Mouse (Mus musculus) 3T3-L1 (cell line): ENCODE measurements around the gene Cacna2d1.

Experiments used
- DNase-seq: peaks from one replicate; pipeline ENCODE4 v3.0.0-alpha.2; 2015; ENCODE audit warnings: low read depth, low spot score

Cacna2d1 gene

DNA sequence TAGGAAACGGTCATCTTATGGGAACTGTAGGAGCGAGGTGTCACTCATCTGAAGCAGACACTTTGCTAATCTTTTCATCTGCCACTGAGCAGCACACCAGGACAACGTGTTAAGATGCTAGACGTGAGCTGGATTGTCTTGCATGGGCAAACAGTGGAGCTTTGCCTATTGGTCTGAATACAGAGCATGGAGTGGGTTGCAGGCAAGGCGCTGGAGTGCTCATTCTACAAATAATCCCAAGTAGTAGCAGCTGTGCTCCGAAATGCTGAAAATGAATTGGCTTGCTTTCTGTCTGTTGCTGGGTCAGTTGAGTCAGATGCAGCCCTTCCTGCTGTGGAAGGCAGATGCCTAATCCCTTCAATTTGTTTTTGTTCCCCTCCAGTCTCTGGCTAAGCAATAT lies 330.9 kb downstream of the Cacna2d1 start:
- no peak for DNase-seq

DNA sequence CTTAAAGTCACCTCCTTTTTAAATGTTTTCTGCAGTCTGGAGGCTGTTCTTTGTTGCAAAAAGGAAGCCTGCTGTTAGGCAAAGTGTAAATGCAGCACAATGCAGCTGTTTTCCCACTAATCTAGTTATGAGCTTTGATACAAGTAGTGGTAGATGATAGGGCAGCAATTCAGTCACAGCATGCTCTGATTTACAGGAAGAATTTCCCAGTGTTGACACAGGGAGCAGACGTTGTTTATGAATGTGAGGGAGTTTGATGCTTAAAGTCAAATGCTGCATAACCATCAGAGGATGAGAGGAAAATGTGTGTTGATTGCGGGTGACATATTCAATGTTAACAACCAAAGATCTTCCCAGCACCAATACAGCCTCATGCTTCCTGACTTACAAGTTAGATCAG lies 342.6 kb downstream of the Cacna2d1 start:
- DNase-seq: no peak

DNA sequence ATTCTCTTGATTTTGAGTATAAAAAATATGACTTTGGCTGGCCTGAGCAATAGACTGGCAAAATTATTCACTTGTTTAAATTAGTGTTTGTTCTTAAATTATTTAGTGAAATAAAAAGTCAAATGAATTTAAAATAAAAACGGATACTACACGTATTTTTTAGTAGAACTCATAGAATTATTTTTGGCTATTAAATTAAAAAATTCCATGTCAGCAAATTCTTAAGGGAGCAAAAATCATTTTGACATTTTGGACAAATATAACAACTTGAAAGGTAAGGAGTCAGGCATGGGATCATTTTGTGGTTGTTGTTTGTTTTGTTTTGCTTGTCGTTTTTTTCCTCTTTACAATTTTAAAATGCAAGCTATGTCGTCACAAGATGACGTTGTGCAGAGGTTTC lies 346.7 kb downstream of the Cacna2d1 start:
- DNase-seq: no peak

DNA sequence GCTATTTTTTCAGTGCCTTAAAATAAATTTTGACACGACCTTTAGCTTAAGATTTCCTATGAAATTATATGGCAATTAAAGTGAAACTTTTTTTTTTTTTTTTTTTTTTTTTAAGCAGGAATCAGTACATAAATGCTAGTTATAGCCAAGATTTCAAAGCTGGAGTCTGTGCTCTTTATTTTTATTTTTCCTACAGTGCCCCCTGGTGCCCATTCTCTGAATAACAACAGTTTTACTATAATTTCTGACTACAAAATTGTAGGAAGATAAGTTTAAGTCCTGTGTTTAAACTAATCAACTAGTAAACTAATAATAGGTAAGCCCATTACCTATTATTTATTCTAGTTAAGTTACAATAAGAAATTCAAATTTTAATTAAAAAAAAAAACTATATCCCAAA lies 358.7 kb downstream of the Cacna2d1 start:
- peak; percentile 76 for DNase-seq

DNA sequence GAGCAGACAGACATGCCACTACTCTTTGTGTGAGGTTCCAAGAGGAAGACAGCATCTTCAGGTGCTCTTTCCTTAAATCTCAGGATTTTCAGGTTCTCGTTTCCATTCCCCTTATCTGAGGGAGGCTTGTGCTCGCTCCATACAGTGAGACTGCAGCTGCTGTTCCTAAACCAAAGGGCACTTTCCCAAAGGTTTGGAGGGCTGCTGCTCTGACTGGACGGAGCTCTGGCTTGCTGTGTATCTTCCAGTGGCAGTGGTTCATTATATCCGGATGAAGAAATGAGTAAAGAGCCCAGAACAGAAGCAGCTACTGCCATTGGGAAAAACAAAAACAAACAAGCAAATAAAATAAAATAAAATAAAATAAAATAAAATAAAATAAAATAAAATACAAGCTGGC lies 359.3 kb downstream of the Cacna2d1 start:
- DNase-seq: no peak

DNA sequence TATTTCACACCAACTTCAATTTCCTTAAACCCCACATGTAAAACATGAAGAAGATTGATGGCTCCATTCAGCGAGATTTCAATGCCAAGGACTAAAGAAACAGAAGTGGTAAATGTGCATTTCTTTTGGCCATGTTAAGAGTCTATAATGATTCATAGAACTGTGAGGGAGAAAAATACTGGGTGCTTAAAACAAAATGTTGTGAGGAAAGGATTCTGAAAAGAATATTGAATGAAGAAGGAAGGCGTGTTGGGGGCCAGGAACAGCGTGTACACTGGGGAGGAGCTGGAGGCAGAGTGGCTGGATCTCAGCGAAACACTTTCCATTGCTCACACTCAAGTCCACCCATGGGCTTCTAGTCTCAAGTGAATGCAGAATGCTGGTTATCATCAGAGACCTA lies 360.2 kb downstream of the Cacna2d1 start:
- no peak for DNase-seq

DNA sequence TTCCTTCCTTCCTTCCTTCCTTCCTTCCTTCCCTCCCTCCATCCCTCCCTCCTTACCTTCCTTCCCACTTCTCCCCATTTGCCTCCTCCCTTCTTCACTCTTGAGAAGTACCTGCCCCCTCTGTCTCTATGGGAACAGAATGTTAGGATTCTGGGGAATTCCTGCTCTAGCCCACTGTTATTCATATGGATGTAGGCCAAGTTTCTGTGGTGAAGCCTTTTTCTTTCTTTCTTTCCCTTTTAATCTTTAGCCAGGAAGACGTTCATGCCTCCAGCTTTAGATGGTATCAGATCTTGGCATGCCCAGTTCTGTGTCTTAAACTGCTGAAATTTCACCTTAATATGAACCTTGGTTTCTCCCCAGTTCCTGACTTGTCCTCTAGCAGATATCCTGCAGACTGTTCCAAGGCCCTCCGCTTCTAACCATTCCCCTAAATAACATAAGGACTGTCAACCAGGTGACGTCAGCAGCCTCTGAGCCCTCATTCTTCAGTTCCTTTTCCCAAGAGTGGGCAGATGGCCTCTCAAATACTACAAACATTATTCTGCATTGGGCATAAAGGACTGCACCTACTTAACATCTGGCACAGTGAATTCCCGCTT lies 362.8 kb downstream of the Cacna2d1 start:
- DNase-seq: peak; percentile 91

DNA sequence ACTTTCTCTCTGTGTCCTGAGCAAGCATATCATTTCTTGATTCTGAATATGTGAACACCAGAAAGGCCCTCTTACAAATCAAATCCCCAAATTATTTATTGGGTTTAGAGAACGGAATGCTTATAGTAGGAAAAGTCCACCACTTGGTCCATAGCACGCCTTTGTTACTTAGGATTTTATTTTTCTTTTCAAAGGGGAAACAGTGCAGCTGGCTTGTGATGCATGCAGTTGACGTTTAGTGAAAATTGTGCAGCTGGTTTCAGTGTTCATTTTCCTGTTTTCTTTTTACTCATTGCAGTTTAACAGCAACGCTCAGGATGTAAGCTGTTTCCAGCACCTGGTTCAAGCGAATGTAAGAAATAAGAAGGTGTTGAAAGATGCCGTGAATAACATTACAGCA lies 365.1 kb downstream of the Cacna2d1 start:
- no peak for DNase-seq

DNA sequence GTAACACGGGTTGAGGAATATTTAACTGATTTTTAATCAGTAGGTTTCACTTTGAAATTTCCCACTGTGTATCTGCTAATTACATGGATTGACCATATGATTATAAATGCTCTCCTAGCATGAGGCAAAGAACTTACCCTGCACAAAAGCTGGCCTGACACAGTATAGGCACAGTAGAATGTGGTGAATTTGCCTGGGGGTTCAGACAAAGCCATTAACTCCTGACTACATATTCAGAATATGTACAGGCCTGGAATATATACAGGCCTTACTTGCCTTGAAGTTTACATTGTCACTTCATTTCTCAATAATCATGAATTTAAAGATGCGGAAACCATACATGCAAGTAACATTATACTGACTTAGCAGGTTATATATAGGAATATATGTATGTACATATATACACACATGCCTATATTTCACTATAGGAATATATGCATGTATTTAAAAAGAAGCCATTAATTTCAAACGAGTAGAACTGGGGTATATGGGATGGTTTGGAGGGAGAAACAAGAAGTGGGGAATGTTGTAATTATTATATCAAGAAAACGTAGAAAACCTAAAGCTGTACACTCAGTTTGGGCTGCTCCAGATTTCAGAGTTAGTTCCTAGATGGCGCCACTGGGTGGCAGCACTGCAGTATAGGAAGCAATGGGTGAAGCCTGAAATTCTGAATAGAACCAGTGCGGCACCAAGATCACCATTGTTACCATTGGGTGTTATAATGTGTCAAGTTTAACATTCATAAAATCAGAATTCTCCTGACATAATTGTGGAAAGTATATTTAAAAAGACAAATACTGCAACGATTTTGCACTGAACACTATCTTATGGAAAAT lies 374.9 kb downstream of the Cacna2d1 start:
- peak; percentile 89 for DNase-seq

DNA sequence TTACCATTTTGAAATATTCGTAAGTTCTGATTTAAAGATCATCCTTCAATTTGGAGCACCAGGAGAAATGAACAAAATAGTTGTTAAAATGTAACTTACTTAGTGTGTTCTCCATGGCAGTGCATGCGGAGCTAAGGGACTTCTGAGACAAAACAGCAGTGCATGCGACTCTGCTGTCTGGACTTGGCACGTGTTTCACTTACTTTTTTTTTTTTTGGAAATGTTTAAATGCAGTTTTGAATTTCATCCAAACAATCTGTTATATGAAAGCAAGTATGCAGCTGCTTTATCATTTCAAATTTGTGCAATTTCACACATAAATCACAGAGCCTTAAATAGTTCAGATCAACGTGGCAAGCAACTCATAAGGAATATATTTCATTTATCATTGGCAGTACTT lies 379.8 kb downstream of the Cacna2d1 start:
- DNase-seq: no peak

DNA sequence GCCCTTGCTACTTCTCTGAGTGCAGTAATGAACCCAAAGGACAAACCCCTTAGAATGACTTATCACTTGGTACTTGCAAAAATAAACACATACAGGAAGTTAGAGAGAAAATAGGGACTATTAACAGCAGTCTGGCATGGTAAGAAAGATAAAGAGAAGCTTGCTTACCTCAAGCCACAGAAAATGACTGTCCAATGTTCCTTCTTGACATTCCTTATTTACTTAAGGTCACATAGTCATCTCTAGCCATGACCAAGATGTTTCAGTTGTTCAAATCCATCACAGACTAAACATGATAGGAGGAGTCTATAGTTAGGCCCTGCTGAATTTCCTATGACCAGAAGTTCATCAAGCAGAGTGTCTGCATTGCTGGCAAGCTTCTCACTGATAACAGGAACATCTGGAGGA lies 381.5 kb downstream of the Cacna2d1 start:
- no peak for DNase-seq

DNA sequence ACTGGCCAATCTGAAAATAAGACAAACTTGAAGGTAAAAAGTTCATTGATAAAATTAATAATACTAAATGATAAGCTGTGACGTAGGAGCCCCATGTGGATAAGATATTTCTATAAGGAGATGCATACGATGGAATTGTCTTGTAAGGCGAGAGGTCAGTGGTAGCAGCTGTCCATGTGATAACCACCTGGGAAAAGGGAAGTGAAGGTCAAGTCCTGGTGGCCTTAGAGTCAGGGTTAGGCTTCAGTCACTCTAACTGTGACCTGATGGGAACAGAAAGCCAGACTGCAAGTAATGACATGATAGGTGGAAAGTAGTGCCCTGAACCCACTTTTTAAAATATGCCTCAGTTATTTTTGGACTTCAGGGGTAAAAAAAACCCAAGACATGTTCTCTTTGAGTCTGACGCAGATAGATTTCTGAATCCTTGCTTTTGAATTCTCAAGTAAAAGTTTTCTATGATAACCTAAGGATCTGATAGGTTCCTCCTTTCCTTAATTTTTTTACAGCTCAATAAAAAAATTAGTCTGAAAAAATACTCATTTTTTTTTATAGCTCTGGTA lies 383.3 kb downstream of the Cacna2d1 start:
- DNase-seq: no peak

DNA sequence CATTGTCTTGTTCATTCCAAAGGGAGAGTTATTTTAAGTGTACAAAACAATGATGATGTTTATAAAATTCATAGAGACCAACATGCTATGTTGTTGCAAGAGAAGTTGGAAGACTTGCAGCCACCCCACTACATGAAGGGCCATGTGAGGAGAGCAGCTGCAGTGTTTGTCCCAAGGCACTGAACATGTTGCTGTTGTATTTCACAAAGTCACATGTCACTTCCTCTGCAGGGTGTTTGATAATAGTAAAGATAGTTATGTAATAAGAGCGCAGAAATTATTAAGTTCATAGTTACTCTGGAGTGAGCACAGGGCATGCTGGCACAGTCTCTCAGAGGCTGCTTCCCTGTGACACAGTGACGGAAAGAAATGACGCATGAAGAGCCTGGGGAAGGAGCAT lies 392.1 kb downstream of the Cacna2d1 start:
- DNase-seq: no peak

DNA sequence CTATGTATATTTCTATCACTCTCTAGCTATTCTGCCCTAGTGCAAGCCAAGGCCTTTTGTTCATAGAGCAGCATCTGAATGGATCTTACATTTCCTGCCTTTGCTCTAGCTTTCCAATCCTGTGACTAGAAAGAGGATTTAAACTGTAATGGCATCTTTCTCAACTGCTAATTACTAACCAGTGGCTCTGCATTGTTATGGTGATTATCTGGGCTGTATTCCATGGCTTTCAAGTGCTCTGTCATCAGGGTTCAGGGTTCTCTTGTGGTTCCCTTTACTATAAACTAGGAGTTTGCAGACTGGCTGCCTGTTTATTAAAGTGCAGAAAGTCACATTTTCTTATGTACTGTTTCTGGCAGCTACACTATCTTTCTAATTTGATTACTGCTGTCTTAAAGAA lies 410.9 kb downstream of the Cacna2d1 start:
- no peak for DNase-seq

DNA sequence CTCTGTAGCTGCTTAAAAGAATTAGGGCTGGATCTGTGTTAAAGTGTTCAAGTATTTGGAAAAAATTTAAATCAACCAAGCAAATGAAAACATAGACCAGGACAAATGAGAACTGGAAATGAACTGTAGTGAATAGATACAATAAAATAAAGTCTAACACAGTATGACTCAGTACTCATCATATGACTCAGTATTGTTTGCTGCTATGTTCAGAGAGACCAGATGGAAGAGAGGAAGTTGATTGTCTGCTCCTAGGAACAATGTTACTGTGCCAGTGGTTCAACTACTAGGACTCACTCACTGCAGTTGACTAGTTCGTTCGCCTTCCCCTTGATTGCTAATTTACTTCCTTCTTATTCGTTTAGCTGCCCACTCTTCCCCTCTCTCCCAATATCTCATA lies 421.3 kb downstream of the Cacna2d1 start:
- peak; percentile 71 for DNase-seq

DNA sequence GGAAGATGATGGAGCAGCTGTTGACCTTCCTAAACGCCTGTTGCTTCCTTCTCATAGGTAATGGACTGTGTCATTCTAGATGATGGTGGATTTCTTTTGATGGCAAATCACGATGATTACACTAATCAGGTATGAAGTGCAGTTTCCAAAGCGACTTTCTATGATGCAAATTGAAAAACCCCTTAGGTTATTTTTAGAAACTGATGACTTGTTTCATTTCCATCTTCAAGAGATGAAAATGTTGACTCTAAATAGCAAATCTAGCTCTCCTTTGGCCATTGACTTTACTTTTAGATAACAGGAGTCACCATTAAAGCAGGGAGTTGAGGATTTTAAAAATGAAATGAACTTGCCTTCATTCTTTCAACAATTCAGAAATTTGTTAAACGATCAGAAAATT lies 423.2 kb downstream of the Cacna2d1 start:
- no peak for DNase-seq

DNA sequence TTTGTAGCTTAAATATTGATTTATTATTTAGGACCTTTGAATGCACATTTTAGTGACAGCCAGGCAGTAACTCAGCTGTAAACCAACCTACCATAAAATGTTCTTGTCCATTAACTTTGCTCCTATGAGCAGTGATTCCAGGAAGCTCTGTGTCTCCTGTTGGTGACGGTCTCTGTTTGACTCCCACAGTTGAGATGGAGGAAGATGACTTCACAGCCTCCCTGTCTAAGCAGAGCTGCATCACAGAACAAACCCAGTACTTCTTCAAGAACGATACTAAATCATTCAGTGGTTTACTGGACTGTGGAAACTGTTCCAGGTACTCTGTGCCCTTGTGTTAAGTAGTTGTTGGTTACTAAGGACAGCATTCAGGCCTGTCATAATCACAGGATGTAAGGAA lies 427.6 kb downstream of the Cacna2d1 start:
- DNase-seq: no peak

DNA sequence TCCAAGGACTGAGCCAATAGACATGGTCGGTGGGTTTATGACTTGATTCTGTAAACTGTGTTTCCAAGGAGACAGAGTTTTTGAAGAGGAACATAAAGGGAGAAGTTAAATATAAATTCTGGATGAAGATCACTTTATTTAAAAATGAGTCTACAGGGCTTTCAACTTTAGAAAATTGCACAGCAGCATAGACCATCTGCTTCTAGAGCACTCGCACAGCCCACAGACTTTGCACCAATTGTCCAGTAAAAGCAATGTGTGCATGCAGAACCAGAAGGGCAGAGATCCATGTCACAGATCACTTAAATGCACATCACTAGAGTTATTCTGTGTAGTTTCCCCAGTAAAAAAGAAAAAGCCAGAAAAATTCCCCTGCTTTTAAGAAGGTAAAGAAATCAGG lies 428.7 kb downstream of the Cacna2d1 start:
- no peak for DNase-seq

DNA sequence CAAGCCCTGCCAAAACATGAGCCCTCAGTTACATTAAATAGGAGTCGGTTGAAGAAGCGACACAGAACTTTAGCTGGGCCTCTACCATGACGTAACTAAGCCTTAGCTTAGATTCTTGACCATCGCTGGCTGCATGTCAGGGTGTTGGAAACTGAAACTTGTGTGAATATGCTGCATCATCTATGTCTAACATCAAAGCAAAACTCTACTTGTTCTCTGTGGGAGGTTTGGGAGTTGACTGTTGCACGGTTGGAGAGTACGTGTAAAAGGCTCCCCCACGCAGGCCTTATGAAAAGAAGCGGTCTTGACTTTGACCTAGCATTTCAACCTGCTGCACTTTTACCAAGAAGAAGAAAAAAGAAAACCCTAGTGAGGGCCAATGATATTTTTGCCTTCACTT lies 436.2 kb downstream of the Cacna2d1 start:
- DNase-seq: no peak

DNA sequence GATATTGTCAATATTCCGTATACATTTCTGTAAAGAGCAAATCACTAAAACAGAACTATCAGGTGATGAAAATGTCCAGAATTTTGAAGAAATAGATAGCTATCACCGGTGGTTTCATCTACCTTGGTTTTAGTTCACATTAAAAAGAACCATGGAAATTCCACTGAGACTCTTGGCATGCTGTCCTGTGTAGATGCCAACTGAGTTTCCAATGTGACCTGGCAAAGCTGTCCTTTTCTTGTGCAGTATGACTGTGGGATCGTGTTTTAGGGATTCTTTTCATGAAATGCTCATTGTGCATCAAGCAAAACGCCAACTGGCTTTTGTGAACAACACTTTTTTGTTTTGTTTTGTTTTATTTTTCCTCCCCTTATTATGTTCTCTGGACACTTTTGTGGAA lies 439.5 kb downstream of the Cacna2d1 start:
- DNase-seq: no peak

DNA sequence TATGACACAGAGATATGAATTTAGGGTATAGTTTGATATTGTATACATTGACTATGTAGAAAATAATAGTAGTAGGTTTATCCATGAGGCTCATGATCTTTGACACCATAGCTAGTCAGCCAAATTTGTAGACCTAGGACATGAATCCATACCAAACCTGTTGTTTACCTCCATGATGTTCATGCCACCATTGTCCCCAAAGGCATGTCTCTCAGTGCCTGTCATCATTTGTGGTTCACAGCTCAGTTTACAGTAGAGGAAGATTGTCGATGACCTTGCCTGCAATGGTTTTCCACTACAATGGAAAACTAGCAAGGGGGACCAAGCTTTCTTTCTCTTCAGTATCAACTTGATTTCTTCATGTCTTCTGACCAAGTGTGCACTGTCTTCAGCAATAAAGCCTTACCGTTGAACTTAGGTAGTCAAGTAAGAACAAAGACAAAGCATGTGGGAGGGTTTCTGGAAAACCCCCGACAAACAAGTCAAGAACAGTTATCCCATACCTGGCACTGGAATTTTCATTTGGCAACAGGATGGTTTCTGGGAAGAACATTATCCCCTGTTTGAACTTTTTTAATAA lies 441.9 kb downstream of the Cacna2d1 start:
- DNase-seq: no peak

DNA sequence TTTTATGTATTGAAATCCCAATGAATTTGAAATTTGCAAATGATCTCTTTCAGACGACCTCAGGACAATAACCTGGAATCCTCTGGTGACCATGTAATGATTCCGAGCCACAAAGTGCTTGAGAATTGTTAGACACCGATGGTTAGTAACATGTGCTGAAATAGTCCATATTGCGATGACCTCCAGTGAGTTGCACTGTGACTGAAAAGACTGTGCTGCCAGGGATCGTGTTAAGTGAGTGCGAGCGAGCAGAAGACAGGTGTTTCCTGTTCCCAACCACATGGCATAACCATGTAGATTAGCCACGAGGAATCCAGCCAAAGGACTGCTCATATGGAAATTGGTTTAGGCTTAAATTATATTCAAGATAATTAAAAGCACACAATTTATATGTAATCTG lies 475.5 kb downstream of the Cacna2d1 start:
- no peak for DNase-seq

DNA sequence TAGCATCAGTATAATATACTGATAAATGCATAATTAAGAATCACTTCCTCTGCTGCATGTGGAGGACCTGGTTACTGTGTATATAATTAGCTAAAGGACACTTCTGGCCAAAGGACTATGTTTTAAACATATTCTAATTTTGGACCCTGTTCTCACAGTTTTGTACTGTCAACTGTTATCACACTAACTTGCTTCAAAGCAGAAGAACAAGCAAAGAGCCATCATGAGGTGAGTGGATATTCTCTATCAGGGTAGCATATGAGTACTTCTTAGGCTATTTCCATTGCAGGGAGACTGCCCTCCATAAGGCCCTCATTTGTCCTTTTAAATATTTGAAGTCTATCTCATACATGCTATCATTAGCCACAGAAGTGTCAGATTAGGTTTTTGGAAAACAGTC lies 480.2 kb downstream of the Cacna2d1 start:
- DNase-seq: no peak
